Mouse (Mus musculus) induced T-regulatory cell, adult 2 months (primary cell): ENCODE measurements around the gene Pdk4.

Source experiments
- DNase-seq: peaks from one replicate; pipeline ENCODE4 v3.0.0-alpha.2; 2012; ENCODE audit warnings: low read depth

Pdk4 gene

GRCm38 (mm10) chr6:5495961-5496853, at the start of gene Pdk4:
Gene Pdk4 (minus strand): TSS chr6:5496309.
- no peak for DNase-seq

GRCm38 (mm10) chr6:5537855-5538365, 41.8 kb upstream of the Pdk4 start:
- DNase-seq: no peak

GRCm38 (mm10) chr6:5535754-5536153, 39.6 kb upstream of the Pdk4 start:
- DNase-seq: no peak

GRCm38 (mm10) chr6:5517091-5517490, 21.0 kb upstream of the Pdk4 start:
- no peak for DNase-seq

GRCm38 (mm10) chr6:5509757-5510156, 13.6 kb upstream of the Pdk4 start:
- no peak for DNase-seq

- DNase-seq: no peak
Observed at GRCm38 (mm10) chr6:5509303-5509702, 13.2 kb upstream of the Pdk4 start.

DNA sequence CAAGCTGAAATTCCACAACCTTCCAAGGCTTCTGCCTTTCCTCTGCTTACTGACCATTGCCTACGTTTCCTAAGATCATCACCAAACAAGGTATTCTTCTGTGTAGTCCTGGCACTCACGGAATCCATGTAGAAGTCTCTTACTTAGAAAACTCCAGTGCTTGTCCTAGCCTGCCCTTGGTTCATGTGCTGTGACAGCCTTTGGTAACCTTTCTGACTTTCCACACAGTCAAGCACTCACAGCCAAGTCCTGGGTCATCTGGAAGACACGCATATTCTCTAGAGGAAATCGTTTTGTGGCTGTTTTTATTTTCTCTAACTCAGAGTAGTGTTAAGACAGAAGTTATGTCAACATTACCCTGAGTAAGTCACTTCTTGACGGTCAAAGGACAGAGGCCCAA, 11.7 kb upstream of the Pdk4 start:
- DNase-seq: no peak

- DNase-seq: no peak
Observed at GRCm38 (mm10) chr6:5506271-5506670, 10.2 kb upstream of the Pdk4 start.

DNA sequence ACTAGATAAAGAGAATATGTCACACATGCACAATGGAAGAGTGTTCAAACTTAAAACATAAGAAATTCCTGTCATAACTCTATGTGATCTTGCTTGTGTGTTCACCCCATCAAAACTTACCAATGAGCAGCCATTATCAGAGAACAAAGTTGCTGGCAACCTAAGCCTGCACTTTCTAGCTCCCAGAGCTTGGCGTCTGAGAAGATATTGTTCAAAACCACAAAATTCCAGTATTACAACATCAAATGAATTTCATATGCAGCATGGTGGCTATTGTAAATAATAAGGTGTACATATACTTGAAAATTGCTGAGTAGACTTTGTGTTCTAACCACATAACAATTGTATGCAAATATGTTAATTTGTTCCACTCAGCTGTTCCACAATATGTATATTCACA, 6.7 kb upstream of the Pdk4 start:
- DNase-seq: no peak

DNA sequence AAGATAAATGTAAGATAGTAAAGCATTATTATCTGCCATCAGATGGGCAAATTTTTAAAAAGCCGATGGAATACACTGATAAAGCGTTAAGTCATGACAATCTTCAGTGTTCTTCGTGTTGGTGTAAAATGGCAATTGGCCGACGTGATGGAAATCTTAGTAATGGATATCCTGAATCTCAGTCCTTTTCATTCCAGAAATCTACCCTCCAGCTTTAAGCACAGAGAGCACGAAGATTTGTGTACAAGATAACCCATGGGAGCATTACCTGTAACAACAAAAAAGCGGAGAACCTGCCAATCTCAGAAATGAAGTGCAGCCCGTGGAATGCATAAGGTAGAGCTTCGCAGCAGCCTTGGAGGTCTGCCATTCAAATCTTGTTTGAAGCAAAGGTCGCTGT, 5.4 kb upstream of the Pdk4 start:
- DNase-seq: no peak

- no peak for DNase-seq
Observed at GRCm38 (mm10) chr6:5498740-5499139, 2.6 kb upstream of the Pdk4 start.

DNA sequence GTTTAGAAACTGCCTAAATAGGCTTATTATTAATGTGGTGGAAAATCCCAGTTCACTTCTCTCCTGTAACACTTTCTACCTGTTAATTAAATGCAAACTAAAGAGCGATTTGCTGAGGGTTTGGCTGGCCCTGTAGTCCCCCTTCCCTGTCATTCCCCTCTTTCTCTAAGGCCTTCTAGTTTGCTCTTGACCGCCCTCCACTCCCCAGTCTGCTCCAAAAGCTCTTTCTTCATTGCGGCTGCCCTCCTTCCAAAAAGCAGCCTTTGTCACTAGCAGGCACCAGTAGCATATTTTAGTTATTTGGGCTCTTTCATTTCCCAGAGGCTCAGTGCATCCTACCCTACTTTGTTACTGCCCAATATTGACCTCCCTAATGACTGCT, 736 bp upstream of the Pdk4 start:
- DNase-seq: no peak

DNA sequence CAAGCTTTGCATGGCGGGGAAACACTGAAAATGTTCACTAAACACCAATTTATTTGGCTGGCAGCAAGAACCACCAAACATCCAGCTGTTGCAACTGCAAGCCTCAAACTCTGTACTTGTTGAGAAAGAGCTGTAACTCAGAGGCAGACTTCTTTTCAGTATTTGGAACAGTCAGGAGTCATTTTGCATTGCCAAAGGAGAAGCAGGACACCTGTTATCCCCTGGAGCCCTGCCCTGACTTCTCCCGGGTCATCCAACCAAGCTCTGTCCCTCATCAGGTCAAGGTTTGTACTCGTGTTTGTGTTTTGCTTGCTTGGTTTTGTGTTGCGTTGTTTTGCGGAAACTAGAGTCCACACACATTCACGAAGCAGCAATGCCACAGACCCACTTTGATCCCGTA, 11.1 kb downstream of the Pdk4 start:
- no peak for DNase-seq

DNA sequence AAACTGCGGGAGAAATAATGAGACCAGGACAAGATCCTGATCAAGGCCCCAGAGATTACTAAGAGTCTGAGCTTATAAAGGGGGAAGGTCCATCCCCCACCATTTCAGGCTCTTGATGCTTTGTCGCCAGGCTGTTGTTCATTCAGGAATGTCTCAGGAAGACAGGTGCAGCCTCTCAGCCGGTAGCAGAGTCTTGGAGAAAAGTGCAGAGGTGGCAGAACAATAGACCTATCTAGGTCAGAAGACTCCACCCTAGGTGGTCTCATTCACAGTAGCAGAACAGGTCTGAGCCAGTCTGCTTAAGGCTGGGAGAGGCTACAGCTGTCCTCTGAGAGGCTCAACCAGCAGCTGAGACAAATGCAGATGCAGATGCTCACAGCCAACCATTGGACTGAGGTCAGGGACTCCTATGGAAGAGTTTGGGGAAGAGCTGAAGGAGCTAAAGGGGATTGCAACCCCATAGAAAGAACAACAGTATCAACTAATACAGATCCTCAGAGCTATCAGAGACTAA, 13.8 kb downstream of the Pdk4 start:
- no peak for DNase-seq

DNA sequence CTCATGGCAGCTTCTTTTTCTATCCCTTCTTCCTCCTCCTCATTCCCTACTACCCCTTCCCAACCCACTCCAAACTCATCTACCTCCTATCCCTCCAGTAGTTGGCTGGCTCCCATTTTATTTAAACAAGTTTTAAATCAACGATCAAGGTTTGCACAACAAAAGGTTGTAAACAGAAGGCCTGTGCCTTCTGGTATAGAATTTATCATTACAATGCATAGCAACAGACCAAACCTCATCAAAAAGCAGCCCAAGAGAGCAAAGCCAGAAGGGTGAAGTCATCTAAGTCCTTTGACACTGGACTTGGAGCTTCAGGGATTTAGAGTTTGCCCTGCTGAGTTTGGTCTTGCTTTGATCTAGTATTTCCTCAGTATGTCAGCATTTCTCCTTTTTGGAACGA, 15.0 kb downstream of the Pdk4 start:
- no peak for DNase-seq

DNA sequence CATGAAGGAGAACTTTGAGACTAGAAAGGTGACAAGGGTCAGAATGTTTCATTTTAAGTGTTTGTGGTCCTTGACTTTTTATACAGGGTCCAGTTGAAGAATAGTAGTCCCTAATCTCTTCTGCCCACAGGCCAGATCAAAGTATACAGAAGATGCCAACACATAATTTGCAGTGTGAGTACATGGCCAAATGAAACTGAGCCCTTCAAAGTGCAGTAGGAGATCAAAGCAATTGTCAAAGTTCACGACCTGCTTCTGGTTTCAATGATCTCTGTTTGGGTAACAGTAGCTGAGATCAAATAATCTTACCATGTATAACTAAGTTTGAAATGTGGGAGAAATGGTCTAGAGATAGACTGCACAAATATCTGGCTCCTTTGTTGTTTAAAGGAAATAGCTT, 22.1 kb downstream of the Pdk4 start:
- DNase-seq: no peak

GRCm38 (mm10) chr6:5472692-5473091, 23.4 kb downstream of the Pdk4 start:
- no peak for DNase-seq

- DNase-seq: no peak
Observed at GRCm38 (mm10) chr6:5470480-5471318, 25.4 kb downstream of the Pdk4 start.

DNA sequence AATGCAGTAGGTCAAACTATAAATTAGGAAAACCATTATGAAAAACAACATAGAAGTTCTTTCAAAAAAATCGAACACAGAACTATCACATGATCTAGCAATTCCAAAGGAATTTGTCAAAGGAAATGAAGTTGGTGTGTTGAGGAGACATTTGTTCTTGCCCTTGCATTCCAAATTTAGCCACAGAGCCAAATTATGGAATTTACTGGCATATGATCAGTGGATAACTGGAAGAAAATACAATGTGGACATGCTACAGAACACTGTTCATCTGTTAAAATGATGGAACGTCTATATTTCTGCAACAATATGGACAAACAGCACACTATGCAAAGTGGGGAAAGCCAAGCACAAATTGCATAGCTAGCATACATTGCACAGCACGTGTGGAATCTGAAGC, 40.3 kb downstream of the Pdk4 start:
- no peak for DNase-seq

DNA sequence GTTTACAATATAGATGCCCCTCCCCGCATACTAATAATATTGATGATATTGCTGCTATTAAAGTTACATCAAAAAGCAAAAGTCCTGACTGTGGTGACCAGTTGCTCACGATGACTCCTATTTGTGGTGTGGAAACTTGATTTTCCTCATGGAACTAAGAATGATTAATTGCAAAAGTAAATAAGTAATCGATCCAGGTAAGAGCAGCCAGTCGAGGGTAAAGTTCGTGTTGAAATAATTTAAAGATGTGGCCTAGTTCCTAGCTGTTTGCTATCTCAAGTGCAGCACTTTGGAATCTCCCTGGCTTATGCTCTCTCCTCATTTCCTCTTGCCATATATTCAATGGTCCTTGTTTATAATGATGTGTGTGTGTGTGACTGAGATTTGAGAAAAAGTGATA, 46.2 kb downstream of the Pdk4 start:
- DNase-seq: no peak

DNA sequence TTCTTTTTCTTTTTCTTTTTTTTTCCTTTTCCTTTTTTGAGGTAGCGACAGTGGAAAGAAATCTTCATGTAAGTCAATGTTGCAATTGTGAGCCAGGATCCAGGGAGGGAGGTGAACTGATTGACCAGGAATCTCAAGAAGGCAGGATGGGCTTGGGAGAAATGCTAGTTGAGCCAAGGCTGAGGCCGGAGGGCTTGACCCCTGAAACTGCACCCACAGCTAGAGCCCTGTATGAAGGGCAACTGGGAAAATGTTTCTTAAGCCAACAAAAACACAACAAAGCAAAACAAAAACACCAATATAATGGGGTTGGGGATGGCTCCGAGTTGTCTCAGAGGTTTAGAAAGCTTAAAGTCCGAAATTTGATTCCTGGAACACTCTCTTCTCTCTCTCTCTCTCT, 47.7 kb downstream of the Pdk4 start:
- DNase-seq: no peak

GRCm38 (mm10) chr6:5447546-5447945, 48.6 kb downstream of the Pdk4 start:
- no peak for DNase-seq

DNA sequence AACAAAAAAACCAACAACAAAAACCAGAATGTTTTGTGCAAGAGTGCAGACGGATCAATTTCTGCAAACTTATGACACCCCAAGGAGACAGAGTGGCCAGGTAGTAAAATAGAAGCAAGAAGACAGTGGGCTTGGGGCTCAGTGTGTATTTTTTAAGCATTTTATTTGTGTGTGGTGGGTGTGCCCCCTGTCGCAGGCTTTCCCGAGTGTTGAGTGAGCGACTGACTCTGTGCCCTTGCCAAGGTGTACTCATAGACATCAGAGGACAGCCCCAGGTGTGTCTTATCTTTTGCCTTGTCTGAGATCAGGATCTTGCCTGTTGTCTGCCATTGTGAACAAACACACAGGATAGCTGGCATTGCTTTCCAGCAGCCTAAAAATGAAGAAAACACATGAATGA, 49.1 kb downstream of the Pdk4 start:
- DNase-seq: no peak
